Mouse (Mus musculus): Measurements from ENCODE around the gene Cyp26c1. TPM values are rescaled to one million over a fixed set of nuclear protein-coding genes. Genes with fewer than 3 reads are reported as not detected.

Gene Cyp26c1
- polyA plus RNA-seq (2016; fragmentation: Nextera tagmentation; extraction: Ambion mirVana): 10.0 and 10.1 TPM in 2 replicates

DNA sequence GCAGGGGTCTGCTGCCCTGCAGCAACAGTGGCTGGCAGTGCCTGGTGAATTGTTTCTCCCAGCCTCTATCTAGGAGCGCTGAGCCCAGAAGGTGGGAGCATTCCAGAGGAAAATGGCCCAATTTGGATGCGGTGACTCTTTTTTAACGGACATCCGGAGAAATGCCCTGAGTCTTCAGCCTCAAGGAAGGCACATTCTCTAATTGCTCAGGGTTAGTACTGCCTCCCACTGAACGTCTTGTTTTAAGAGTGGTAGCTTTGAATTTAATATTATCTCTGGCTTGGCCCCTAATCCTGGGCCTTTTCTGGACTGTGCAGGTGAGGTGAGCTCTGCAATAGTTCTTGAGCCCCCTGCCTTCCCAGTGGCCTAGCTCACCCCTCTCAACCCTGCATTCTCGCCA lies at the start of gene Cyp26c1:
Cyp26c1 (plus strand) TSS at position 301 of the 400 bp plus-strand sequence.
- no peaks in the 10 kb centered on the region for H3K9me3 ChIP-seq
- H3K27ac ChIP-seq: peak within 1 kb of the TSS; percentile 53; the same call in 1 of the 2 replicates
- no peak for DNase-seq (ENCODE audit: low spot score)
- no peaks in the 10 kb centered on the region for H3K36me3 ChIP-seq
- H3K4me3 ChIP-seq: peak within 1 kb of the TSS; percentile 42
- WGBS: 3% methylated on average over 6 of the region's 6 CpGs
- H3K27me3 ChIP-seq (ENCODE audit: insufficient read depth, poor library complexity, severe bottlenecking): peaks cover 95% of the 10 kb centered on the region
- peaks cover 36% of the 10 kb centered on the region for H3K4me1 ChIP-seq (replicated peaks)

DNA sequence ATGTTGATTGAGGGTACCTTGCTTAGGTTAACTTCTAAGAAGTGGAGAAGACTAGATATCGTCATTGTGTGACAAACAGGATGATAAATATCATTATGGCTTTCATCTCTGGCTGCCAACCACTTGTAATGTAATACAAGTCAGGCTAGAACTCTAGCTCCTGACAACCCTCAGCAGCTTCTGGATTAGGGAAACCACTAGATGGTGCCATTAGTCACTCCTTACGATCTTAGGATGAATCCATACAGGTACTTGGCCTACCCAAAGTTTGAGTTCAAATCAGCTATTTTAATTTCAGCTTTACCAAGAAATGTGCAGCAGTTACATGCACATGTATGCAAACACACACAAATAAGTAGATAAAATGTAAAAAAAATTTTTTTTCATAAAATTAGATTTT lies 37.4 kb upstream of the Cyp26c1 start:
- H3K27me3 ChIP-seq (ENCODE audit: insufficient read depth, poor library complexity, severe bottlenecking): no peaks in the 10 kb centered on the region
- H3K36me3 ChIP-seq: no peaks in the 10 kb centered on the region
- H3K4me1 ChIP-seq (replicated peaks): peaks cover 12% of the 10 kb centered on the region; the same call in 1 of the 2 replicates
- no peaks in the 10 kb centered on the region for H3K9me3 ChIP-seq
- DNase-seq (ENCODE audit: low spot score): no peak
- H3K4me3 ChIP-seq: no peak overlapping the region
- WGBS: 43% methylated on average over 2 of the region's 2 CpGs
- H3K27ac ChIP-seq: no peak overlapping the region

DNA sequence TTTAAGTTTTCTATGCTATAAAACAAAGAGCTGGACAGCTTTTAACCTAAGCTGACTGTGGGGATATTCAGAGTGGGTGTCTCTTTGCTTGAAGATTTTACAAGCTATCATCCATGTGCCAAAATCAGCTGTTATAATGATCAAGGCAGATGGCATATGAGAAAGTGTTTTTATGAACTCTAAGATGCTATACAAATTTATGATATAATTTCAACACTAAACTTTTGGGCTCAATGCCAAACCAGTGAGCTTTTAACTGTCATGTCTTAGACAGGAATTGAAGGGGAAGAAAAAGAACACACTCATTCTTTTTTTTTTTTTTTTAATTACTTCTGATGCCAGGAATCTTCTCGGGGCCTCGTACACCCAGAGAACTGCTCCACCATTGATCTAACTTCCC lies 34.9 kb upstream of the Cyp26c1 start:
- Histone ChIP-seq H3K9me3 (no peaks in the 10 kb centered on the region), H3K4me1 (replicated peaks) (peaks cover 20% of the 10 kb centered on the region), H3K27me3 (ENCODE audit: insufficient read depth, poor library complexity, severe bottlenecking) (peaks cover 7% of the 10 kb centered on the region), H3K4me3 (no peak overlapping the region), H3K36me3 (no peaks in the 10 kb centered on the region), H3K27ac (no peak overlapping the region)
- 86% methylated on average over 2 of the region's 2 CpGs for WGBS
- DNase-seq (ENCODE audit: low spot score): no peak

DNA sequence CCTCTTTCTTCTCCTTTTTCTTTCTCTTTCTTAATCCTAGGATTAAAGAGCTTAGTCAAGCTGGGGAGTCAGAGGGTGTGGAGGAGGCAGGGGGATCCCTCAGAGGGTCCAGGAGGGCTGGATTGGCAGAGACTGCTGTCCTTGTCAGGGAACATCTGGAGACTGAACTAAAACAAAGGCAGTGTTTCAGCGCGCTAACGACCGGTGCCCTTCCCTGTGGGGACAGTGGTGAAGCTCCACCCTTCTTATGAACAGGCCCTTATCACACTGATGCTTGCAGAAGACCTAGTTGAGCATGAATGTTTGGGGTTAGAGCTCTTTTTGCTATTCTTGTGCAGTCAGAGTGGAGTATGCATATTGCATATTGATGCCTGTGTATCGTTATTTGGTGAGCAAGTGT lies 31.4 kb upstream of the Cyp26c1 start:
- no peaks in the 10 kb centered on the region for H3K9me3 ChIP-seq
- 24% methylated on average over 5 of the region's 5 CpGs for WGBS
- no peaks in the 10 kb centered on the region for H3K36me3 ChIP-seq
- peaks cover 36% of the 10 kb centered on the region for H3K4me1 ChIP-seq (replicated peaks)
- no peak for DNase-seq (ENCODE audit: low spot score)
- H3K27ac ChIP-seq: 0 out of 2 replicates have a peak overlapping the region, but pooled peaks have one; percentile 16
- no peak overlapping the region for H3K4me3 ChIP-seq
- peaks cover 15% of the 10 kb centered on the region for H3K27me3 ChIP-seq (ENCODE audit: insufficient read depth, poor library complexity, severe bottlenecking)

DNA sequence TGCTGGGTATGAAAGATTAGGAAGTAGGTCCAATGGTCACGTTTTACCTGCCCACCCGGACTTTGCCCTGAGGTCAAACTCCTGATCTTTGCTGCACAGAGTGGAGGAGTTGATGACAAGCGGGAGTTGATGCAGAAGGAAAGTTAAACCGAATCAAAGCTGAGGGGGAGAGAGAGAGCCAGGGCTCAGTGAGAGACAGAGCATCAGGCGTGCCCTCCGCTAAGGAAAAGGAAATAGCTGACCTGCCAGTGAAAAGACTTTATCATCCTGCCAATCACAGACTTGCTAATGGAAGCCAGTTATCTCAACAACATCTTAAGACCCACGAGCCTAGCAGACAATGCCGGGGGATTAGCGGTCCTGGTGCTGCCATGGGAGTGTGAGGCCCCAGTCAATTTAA lies 28.9 kb upstream of the Cyp26c1 start:
- Histone ChIP-seq H3K27ac (no peak overlapping the region), H3K4me1 (replicated peaks) (peaks cover 36% of the 10 kb centered on the region), H3K4me3 (no peak overlapping the region), H3K9me3 (no peaks in the 10 kb centered on the region), H3K36me3 (no peaks in the 10 kb centered on the region), H3K27me3 (ENCODE audit: insufficient read depth, poor library complexity, severe bottlenecking) (peaks cover 15% of the 10 kb centered on the region)
- peak; percentile 55 for DNase-seq (ENCODE audit: low spot score)
- 3% methylated on average over 9 of the region's 9 CpGs for WGBS

DNA sequence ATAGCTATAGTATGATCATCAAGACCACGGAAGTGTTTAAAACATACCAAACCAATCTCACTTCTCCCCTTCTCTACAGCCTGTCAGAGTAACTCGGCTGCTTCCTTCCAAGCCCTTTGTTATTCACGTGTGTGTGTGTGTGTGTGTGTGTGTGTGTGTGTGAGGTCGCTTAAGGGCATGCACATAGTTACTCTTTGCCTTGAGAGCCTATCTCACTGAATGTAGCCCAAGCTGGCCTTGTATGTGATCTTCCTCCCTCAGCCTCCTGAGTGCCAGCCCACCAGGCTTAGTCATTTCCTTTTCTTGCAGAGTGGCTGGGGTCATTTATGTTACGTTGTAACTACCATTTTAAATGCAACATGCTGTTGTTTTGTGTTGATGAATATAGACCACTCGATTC lies 20.1 kb upstream of the Cyp26c1 start:
- no peak for DNase-seq (ENCODE audit: low spot score)

DNA sequence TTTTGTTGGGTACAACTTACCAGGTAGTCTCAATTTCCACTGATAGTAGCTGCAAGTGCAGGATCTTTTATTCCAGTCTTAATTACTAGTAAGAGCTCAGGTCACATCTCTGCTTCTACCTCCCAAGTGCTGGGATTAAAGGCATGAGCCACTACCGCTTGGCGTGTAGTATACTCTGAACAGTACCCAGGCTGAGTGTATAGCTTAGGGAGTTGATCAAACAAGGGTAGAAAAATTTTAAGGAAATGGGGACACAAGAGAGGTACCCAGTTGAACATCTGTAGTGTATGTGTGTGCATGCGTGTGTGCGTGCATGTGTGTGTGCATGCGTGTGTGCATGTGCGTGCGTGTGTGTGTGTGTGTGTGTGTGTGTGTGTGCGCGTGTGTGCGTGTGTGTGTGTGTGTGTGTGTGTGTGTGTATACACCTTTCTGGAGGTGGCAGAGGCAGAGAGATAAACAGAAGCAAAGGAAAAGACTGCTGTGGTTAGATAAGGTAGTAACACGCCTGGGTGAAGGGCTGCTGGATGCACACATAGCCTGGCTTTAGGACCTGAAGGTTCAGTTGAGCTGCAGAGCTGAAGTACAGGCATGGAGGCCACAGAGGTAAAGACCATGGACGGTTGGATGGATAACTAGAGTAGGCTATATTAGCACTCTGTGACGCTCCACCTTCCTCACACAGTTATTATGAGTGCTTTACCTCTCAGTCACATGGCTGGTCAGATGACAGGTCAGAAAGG lies 17.4 kb upstream of the Cyp26c1 start:
- no peaks in the 10 kb centered on the region for H3K9me3 ChIP-seq
- H3K36me3 ChIP-seq: no peaks in the 10 kb centered on the region
- H3K27ac ChIP-seq: no peak overlapping the region
- WGBS: 84% methylated on average over 13 of the region's 13 CpGs
- peaks cover 13% of the 10 kb centered on the region for H3K4me1 ChIP-seq (replicated peaks)
- no peaks in the 10 kb centered on the region for H3K27me3 ChIP-seq (ENCODE audit: insufficient read depth, poor library complexity, severe bottlenecking)
- DNase-seq (ENCODE audit: low spot score): no peak
- H3K4me3 ChIP-seq: no peak overlapping the region

More for the DNA sequence above, 20.1 kb upstream of the Cyp26c1 start:
- no peaks in the 10 kb centered on the region for H3K36me3 ChIP-seq
- no peaks in the 10 kb centered on the region for H3K27me3 ChIP-seq (ENCODE audit: insufficient read depth, poor library complexity, severe bottlenecking)
- no peak overlapping the region for H3K27ac ChIP-seq
- 78% methylated on average over 6 of the region's 6 CpGs for WGBS
- H3K4me1 ChIP-seq (replicated peaks): peaks cover 6% of the 10 kb centered on the region; the same call in 1 of the 2 replicates
- H3K4me3 ChIP-seq: no peak overlapping the region
- no peaks in the 10 kb centered on the region for H3K9me3 ChIP-seq

DNA sequence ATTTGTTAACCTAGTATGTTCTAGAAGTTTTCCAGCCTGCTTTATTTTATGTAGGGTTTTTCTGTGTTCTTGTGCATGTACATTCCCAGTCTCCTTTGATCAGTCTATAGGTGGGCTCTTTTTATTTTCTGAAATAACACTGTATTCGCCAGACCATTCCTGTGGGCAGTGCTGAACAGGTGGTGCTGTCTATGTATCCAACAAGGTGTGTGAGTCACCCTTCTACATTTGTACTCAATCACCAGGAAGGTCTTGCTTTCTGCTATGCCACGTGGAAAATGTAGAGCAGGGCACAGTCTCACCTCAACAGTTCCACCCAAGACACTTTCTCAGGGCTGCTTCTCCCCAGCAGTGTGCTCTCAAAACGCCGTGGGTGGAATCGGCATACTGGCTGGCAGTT lies 16.7 kb upstream of the Cyp26c1 start:
- H3K36me3 ChIP-seq: no peaks in the 10 kb centered on the region
- DNase-seq (ENCODE audit: low spot score): no peak
- no peak overlapping the region for H3K4me3 ChIP-seq
- H3K9me3 ChIP-seq: no peaks in the 10 kb centered on the region
- peaks cover 13% of the 10 kb centered on the region for H3K4me1 ChIP-seq (replicated peaks)
- no peak overlapping the region for H3K27ac ChIP-seq
- WGBS: 91% methylated on average over 5 of the region's 5 CpGs
- no peaks in the 10 kb centered on the region for H3K27me3 ChIP-seq (ENCODE audit: insufficient read depth, poor library complexity, severe bottlenecking)

DNA sequence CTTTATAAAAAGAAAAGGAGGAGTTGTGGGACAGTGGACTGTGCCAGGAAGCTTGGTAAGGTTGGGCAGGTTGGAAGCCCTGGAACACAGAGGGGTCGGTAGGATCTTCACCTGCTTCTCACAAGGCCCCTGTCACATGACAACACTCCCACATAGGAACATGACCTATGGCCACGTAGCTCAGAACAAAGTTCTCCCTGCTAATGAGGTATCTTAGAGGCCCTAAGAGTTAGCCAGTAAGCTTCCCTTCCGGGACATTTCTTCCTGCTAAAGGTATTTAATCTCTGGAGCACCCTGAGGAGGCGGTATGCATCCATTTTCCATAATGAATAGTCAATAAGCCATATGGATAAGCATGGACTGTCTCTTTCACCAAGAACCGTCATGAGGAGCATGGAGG lies 15.9 kb upstream of the Cyp26c1 start:
- Histone ChIP-seq H3K27me3 (ENCODE audit: insufficient read depth, poor library complexity, severe bottlenecking) (no peaks in the 10 kb centered on the region), H3K4me3 (no peak overlapping the region), H3K36me3 (no peaks in the 10 kb centered on the region), H3K27ac (no peak overlapping the region), H3K4me1 (replicated peaks) (peaks cover 13% of the 10 kb centered on the region), H3K9me3 (no peaks in the 10 kb centered on the region)
- no peak for DNase-seq (ENCODE audit: low spot score)
- WGBS: 77% methylated on average over 5 of the region's 5 CpGs

DNA sequence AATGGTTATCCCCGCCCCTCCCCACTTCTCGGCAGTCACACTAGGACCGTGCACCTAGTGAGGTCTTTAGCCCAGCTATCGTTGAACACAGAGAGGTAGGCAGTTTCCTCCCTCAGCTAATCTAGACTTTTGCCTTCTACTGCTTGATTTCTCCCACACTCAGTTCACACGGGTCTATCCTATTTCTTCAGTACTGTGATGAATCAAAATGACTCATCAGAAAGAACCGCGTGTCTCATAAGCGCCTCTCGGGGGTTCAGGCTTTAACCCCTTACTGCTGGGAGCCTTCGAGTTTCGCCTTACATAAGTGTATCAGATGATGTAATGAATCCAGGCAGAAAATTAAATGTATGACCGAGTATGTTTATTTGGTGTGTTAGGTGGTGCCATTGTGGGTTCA lies 12.0 kb upstream of the Cyp26c1 start:
- no peak for DNase-seq (ENCODE audit: low spot score)
- no peaks in the 10 kb centered on the region for H3K36me3 ChIP-seq
- 75% methylated on average over 12 of the region's 12 CpGs for WGBS
- H3K9me3 ChIP-seq: no peaks in the 10 kb centered on the region
- H3K27ac ChIP-seq: no peak overlapping the region
- peaks cover 7% of the 10 kb centered on the region for H3K27me3 ChIP-seq (ENCODE audit: insufficient read depth, poor library complexity, severe bottlenecking)
- H3K4me1 ChIP-seq (replicated peaks): peaks cover 16% of the 10 kb centered on the region
- H3K4me3 ChIP-seq: no peak overlapping the region

DNA sequence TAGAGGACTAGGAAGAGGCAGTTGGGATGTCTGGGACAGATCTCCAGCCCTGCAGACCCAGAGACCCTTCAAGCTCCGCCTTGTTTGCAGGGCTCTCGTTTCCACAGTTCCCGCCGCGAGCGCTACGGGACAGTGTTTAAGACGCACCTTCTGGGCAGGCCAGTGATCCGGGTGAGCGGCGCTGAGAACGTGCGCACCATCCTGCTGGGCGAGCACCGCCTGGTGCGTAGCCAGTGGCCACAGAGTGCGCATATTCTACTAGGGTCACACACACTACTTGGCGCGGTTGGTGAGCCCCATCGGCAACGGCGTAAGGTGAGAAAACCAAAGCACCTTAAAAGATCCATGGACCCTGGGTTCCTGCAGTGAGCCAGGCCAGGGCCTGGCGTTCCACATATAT lies 966 bp downstream of the Cyp26c1 start:
- DNase-seq (ENCODE audit: low spot score): no peak
- WGBS: under 1% methylated on average over 23 of the region's 23 CpGs

DNA sequence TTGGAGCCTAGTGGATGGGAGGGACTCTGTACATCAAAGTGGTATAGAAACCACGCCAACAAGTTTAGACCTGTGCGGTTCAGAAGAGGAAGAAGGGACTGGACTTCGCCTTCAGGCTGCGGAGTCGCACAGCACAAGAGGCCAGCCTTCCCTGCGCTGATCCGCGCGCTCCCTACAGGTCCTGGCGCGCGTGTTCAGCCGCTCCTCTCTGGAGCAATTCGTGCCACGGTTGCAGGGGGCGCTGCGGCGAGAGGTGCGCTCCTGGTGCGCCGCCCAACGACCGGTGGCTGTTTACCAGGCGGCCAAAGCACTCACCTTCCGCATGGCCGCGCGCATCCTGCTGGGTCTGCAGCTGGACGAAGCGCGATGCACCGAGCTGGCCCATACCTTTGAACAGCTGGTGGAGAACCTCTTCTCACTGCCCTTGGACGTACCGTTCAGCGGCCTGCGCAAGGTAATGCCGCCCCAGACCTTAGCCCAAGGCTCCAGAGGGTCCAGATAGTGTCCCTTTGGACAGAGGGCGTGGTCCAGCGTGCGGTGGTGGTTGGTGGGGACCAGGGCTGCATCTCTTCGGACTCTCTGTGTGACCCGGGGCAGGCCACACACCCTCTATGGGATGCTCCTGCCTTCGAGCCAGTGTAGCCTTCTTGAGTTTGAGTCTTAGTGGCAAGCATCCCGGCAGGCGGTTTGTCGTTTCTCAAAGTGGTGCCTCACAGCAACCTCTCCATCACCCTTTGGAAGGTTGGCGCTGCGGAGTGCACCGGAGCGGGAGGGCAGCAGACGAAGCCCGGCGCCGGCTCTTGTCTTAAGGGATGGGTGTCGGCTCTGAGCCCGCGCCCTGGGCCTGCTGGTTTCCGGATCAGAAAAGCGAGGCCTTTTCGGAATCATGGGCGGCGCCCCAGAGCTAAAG lies 1.8 kb downstream of the Cyp26c1 start:
- 3% methylated on average over 62 of the region's 62 CpGs for WGBS
- peak overlapping the region; percentile 42 for H3K4me3 ChIP-seq
- DNase-seq (ENCODE audit: low spot score): peak; percentile 71

More for the DNA sequence above, 966 bp downstream of the Cyp26c1 start:
- peak overlapping the region; percentile 53; the same call in 1 of the 2 replicates for H3K27ac ChIP-seq
- no peaks in the 10 kb centered on the region for H3K36me3 ChIP-seq
- peaks cover 42% of the 10 kb centered on the region for H3K4me1 ChIP-seq (replicated peaks)
- no peaks in the 10 kb centered on the region for H3K9me3 ChIP-seq
- peaks cover 100% of the 10 kb centered on the region for H3K27me3 ChIP-seq (ENCODE audit: insufficient read depth, poor library complexity, severe bottlenecking)
- peak overlapping the region; percentile 42 for H3K4me3 ChIP-seq

DNA sequence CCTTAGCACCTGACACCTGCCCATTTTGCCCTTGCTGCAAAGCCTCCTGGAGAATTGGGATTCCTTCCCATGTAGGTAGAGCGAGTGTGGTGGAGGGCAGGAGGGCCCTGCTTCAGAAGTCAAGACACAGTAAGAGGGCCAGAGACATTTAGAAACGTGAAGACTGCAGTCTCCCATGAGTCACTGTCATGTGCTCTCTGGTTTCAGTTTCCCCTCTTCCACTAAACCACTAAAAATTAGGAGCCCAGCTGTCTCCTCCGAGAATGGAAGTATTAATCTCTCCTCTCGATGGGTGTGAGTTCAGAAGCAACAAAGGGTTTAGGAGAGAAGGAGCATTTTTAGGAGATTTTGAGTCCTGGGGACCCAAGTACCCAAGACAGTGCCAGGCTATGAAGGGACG lies 4.1 kb downstream of the Cyp26c1 start:
- Histone ChIP-seq H3K36me3 (no peaks in the 10 kb centered on the region), H3K27me3 (ENCODE audit: insufficient read depth, poor library complexity, severe bottlenecking) (peaks cover 100% of the 10 kb centered on the region), H3K4me3 (no peak overlapping the region), H3K4me1 (replicated peaks) (peaks cover 49% of the 10 kb centered on the region), H3K27ac (no peak overlapping the region), H3K9me3 (no peaks in the 10 kb centered on the region)
- 49% methylated on average over 5 of the region's 5 CpGs for WGBS
- DNase-seq (ENCODE audit: low spot score): no peak

More for the DNA sequence above, 1.8 kb downstream of the Cyp26c1 start:
- Histone ChIP-seq H3K27ac (peak overlapping the region; percentile 66), H3K4me1 (replicated peaks) (peaks cover 42% of the 10 kb centered on the region), H3K27me3 (ENCODE audit: insufficient read depth, poor library complexity, severe bottlenecking) (peaks cover 100% of the 10 kb centered on the region), H3K36me3 (no peaks in the 10 kb centered on the region), H3K9me3 (no peaks in the 10 kb centered on the region)
